Mouse (Mus musculus): Measurements from ENCODE around the gene Fank1. TPM values are rescaled to one million over a fixed set of nuclear protein-coding genes. Genes with fewer than 3 reads are reported as not detected.

The Fank1 gene
- polyA plus RNA-seq, 2 experiments = 0.04 TPM; not detected in 1

GRCm38 (mm10) chr7:133765849-133766243, 10.8 kb upstream of the Fank1 start:
- ATAC-seq (ENCODE audit: insufficient read depth) (no peak), DNase-seq (ENCODE audit: low read depth in 3 of 3, low spot score in 3 of 3) (no peak)
- no peak overlapping the region for H3K4me3 ChIP-seq (ENCODE audit: insufficient read depth in 1 of 2, low read depth in 2 of 2, low read length in 2 of 2)
- no peak overlapping the region for H3K9ac ChIP-seq (replicated peaks)
- TF ChIP-seq CTCF (IDR thresholded peaks at IDR 0.05; ENCODE audit: low read depth) (no peak), EP300 (IDR thresholded peaks at IDR 0.05; ENCODE audit: low read depth) (no peak)
- H3K36me3 ChIP-seq (replicated peaks; ENCODE audit: control insufficient read depth, insufficient read depth, low read depth) = no peaks in the 10 kb centered on the region
- H3K27ac ChIP-seq = no peak overlapping the region
- H3K9me3 ChIP-seq (ENCODE audit: control insufficient read depth, low read length) = peaks cover 2% of the 10 kb centered on the region; the same call in 1 of the 2 replicates
- H3K27me3 ChIP-seq (ENCODE audit: control insufficient read depth, insufficient read depth, low read length) = no peaks in the 10 kb centered on the region
- H3K4me1 ChIP-seq (replicated peaks; ENCODE audit: control insufficient read depth in 2 of 2, insufficient read depth in 2 of 2, low read length in 1 of 2) = no peaks in the 10 kb centered on the region
- WGBS (ENCODE audit: insufficient replicate concordance) = 82% methylated on average over 13 of the region's 13 CpGs
- no peak overlapping the region for H3K4me2 ChIP-seq (ENCODE audit: low read depth)

GRCm38 (mm10) chr7:133768027-133768426, 8.6 kb upstream of the Fank1 start:
- 75% methylated on average over 4 of the region's 4 CpGs for WGBS (ENCODE audit: insufficient replicate concordance)
- no peak for DNase-seq (ENCODE audit: low read depth in 3 of 3, low spot score in 3 of 3)
- no peak overlapping the region for H3K4me3 ChIP-seq (ENCODE audit: insufficient read depth in 1 of 2, low read depth in 2 of 2, low read length in 2 of 2)
- no peaks in the 10 kb centered on the region for H3K4me1 ChIP-seq (replicated peaks; ENCODE audit: control insufficient read depth in 2 of 2, insufficient read depth in 2 of 2, low read length in 1 of 2)
- no peaks in the 10 kb centered on the region for H3K27me3 ChIP-seq (ENCODE audit: control insufficient read depth, insufficient read depth, low read length)
- H3K27ac ChIP-seq = no peak overlapping the region
- no peaks in the 10 kb centered on the region for H3K9me3 ChIP-seq (ENCODE audit: control insufficient read depth, low read length)
- H3K9ac ChIP-seq (replicated peaks) = no peak overlapping the region
- no peaks in the 10 kb centered on the region for H3K36me3 ChIP-seq (replicated peaks; ENCODE audit: control insufficient read depth, insufficient read depth, low read depth)
- ATAC-seq (ENCODE audit: insufficient read depth) = no peak
- H3K4me2 ChIP-seq (ENCODE audit: low read depth) = no peak overlapping the region
- no peak for TF ChIP-seq EP300 (IDR thresholded peaks at IDR 0.05; ENCODE audit: low read depth)
- TF ChIP-seq CTCF (IDR thresholded peaks at IDR 0.05; ENCODE audit: low read depth) = no peak

GRCm38 (mm10) chr7:133768517-133768916, 8.1 kb upstream of the Fank1 start:
- H3K36me3 ChIP-seq (replicated peaks; ENCODE audit: control insufficient read depth, insufficient read depth, low read depth) = no peaks in the 10 kb centered on the region
- H3K9me3 ChIP-seq (ENCODE audit: control insufficient read depth, low read length) = no peaks in the 10 kb centered on the region
- WGBS (ENCODE audit: insufficient replicate concordance) = 54% methylated on average over 5 of the region's 5 CpGs
- ATAC-seq (ENCODE audit: insufficient read depth) (no peak), DNase-seq (ENCODE audit: low read depth in 3 of 3, low spot score in 3 of 3) (no peak)
- H3K9ac ChIP-seq (replicated peaks) = no peak overlapping the region
- H3K4me2 ChIP-seq (ENCODE audit: low read depth) = no peak overlapping the region
- H3K27ac ChIP-seq = no peak overlapping the region
- TF ChIP-seq EP300 (IDR thresholded peaks at IDR 0.05; ENCODE audit: low read depth) (no peak), CTCF (IDR thresholded peaks at IDR 0.05; ENCODE audit: low read depth) (no peak)
- H3K4me1 ChIP-seq (replicated peaks; ENCODE audit: control insufficient read depth in 2 of 2, insufficient read depth in 2 of 2, low read length in 1 of 2) = no peaks in the 10 kb centered on the region
- H3K4me3 ChIP-seq (ENCODE audit: insufficient read depth in 1 of 2, low read depth in 2 of 2, low read length in 2 of 2) = no peak overlapping the region
- H3K27me3 ChIP-seq (ENCODE audit: control insufficient read depth, insufficient read depth, low read length) = no peaks in the 10 kb centered on the region

GRCm38 (mm10) chr7:133775179-133775578, 1.5 kb upstream of the Fank1 start:
- ATAC-seq (ENCODE audit: insufficient read depth) (no peak), DNase-seq (ENCODE audit: low read depth in 3 of 3, low spot score in 3 of 3) (no peak)
- H3K9me3 ChIP-seq (ENCODE audit: control insufficient read depth, low read length) = no peaks in the 10 kb centered on the region
- H3K4me3 ChIP-seq (ENCODE audit: insufficient read depth in 1 of 2, low read depth in 2 of 2, low read length in 2 of 2) = no peak overlapping the region
- H3K36me3 ChIP-seq (replicated peaks; ENCODE audit: control insufficient read depth, insufficient read depth, low read depth) = no peaks in the 10 kb centered on the region
- no peak overlapping the region for H3K9ac ChIP-seq (replicated peaks)
- H3K4me1 ChIP-seq (replicated peaks; ENCODE audit: control insufficient read depth in 2 of 2, insufficient read depth in 2 of 2, low read length in 1 of 2) = peaks cover 12 to 13% of the 10 kb centered on the region in 2 experiments
- 53% methylated on average over 5 of the region's 5 CpGs for WGBS (ENCODE audit: insufficient replicate concordance)
- H3K27me3 ChIP-seq (ENCODE audit: control insufficient read depth, insufficient read depth, low read length) = no peaks in the 10 kb centered on the region
- no peak for TF ChIP-seq EP300 (IDR thresholded peaks at IDR 0.05; ENCODE audit: low read depth)
- no peak for TF ChIP-seq CTCF (IDR thresholded peaks at IDR 0.05; ENCODE audit: low read depth)
- no peak overlapping the region for H3K27ac ChIP-seq
- peak overlapping the region; percentile 84; the same call in 1 of the 2 replicates for H3K4me2 ChIP-seq (ENCODE audit: low read depth)

- Histone ChIP-seq H3K4me1 (replicated peaks; ENCODE audit: control insufficient read depth in 2 of 2, insufficient read depth in 2 of 2, low read length in 1 of 2) (peaks cover 12 to 13% of the 10 kb centered on the region in 2 experiments), H3K4me2 (ENCODE audit: low read depth) (peak overlapping the region; percentile 84), H3K27me3 (ENCODE audit: control insufficient read depth, insufficient read depth, low read length) (no peaks in the 10 kb centered on the region), H3K36me3 (replicated peaks; ENCODE audit: control insufficient read depth, insufficient read depth, low read depth) (no peaks in the 10 kb centered on the region), H3K27ac (no peak overlapping the region), H3K9me3 (ENCODE audit: control insufficient read depth, low read length) (no peaks in the 10 kb centered on the region), H3K9ac (replicated peaks) (peak overlapping the region; percentile 72), H3K4me3 (ENCODE audit: insufficient read depth in 1 of 2, low read depth in 2 of 2, low read length in 2 of 2) (peak overlapping the region; percentile 78 to 82)
- ATAC-seq (ENCODE audit: insufficient read depth) (peak; percentile 82), DNase-seq (ENCODE audit: low read depth in 3 of 3, low spot score in 3 of 3) (peak in 1 of 3 experiments; percentile 20)
- 3% methylated on average over 38 of the region's 38 CpGs for WGBS (ENCODE audit: insufficient replicate concordance)
- TF ChIP-seq EP300 (IDR thresholded peaks at IDR 0.05; ENCODE audit: low read depth) (no peak), CTCF (IDR thresholded peaks at IDR 0.05; ENCODE audit: low read depth) (no peak)
These were observed 650 bp upstream of the Fank1 start for GRCm38 (mm10) chr7:133775796-133776625.
